Mouse (Mus musculus): Measurements from ENCODE around the gene Pigr.

Gene Pigr

GRCm38 (mm10) chr1:130826448-130826847 lies at the start of gene Pigr:
TSS of gene Pigr (plus strand) at chr1:130826684.
- DNase-seq (ENCODE audit: low read depth, low spot score) = no peak

- no peak for DNase-seq (ENCODE audit: low read depth, low spot score)
Observed at GRCm38 (mm10) chr1:130779867-130780266, 46.6 kb upstream of the Pigr start.

GRCm38 (mm10) chr1:130784054-130784453 lies 42.4 kb upstream of the Pigr start:
- DNase-seq (ENCODE audit: low read depth, low spot score) = no peak

GRCm38 (mm10) chr1:130787001-130787400 lies 39.5 kb upstream of the Pigr start:
- DNase-seq (ENCODE audit: low read depth, low spot score) = no peak

- no peak for DNase-seq (ENCODE audit: low read depth, low spot score)
Observed at GRCm38 (mm10) chr1:130789512-130790451, 36.7 kb upstream of the Pigr start.

GRCm38 (mm10) chr1:130795331-130795730 lies 31.2 kb upstream of the Pigr start:
- no peak for DNase-seq (ENCODE audit: low read depth, low spot score)

GRCm38 (mm10) chr1:130796967-130797684 lies 29.4 kb upstream of the Pigr start:
- peak; percentile 27 for DNase-seq (ENCODE audit: low read depth, low spot score)

GRCm38 (mm10) chr1:130798037-130798436 lies 28.4 kb upstream of the Pigr start:
- no peak for DNase-seq (ENCODE audit: low read depth, low spot score)

- no peak for DNase-seq (ENCODE audit: low read depth, low spot score)
Observed at GRCm38 (mm10) chr1:130798551-130798950, 27.9 kb upstream of the Pigr start.

GRCm38 (mm10) chr1:130799399-130799798 lies 27.1 kb upstream of the Pigr start:
- DNase-seq (ENCODE audit: low read depth, low spot score) = no peak

GRCm38 (mm10) chr1:130800602-130801001 lies 25.9 kb upstream of the Pigr start, which contains the start of gene Fcamr:
TSS of gene Fcamr (plus strand) at chr1:130800902.
- DNase-seq (ENCODE audit: low read depth, low spot score) = no peak

GRCm38 (mm10) chr1:130801511-130801910 lies 25.0 kb upstream of the Pigr start:
- no peak for DNase-seq (ENCODE audit: low read depth, low spot score)

- no peak for DNase-seq (ENCODE audit: low read depth, low spot score)
Observed at GRCm38 (mm10) chr1:130802976-130803375, 23.5 kb upstream of the Pigr start.

GRCm38 (mm10) chr1:130804279-130804678 lies 22.2 kb upstream of the Pigr start:
- DNase-seq (ENCODE audit: low read depth, low spot score) = no peak

GRCm38 (mm10) chr1:130810906-130811305 lies 15.6 kb upstream of the Pigr start:
- DNase-seq (ENCODE audit: low read depth, low spot score) = no peak

GRCm38 (mm10) chr1:130811316-130811715 lies 15.2 kb upstream of the Pigr start:
- no peak for DNase-seq (ENCODE audit: low read depth, low spot score)

- DNase-seq (ENCODE audit: low read depth, low spot score) = no peak
Observed at GRCm38 (mm10) chr1:130819737-130820136, 6.7 kb upstream of the Pigr start.

- DNase-seq (ENCODE audit: low read depth, low spot score) = no peak
Observed at GRCm38 (mm10) chr1:130820316-130821148, 6.0 kb upstream of the Pigr start.

- no peak for DNase-seq (ENCODE audit: low read depth, low spot score)
Observed at GRCm38 (mm10) chr1:130821149-130821471, 5.4 kb upstream of the Pigr start.

GRCm38 (mm10) chr1:130821911-130822625 lies 4.4 kb upstream of the Pigr start:
- DNase-seq (ENCODE audit: low read depth, low spot score) = no peak

GRCm38 (mm10) chr1:130828656-130829055 lies 2.2 kb downstream of the Pigr start:
- DNase-seq (ENCODE audit: low read depth, low spot score) = no peak

Measured in mesoderm, embryonic 11.5 days (tissue).